Mouse (Mus musculus) kidney, postnatal 0 days (tissue): Measurements from ENCODE around the gene Kmt5a. TPM values are rescaled to one million over a fixed set of nuclear protein-coding genes. Genes with fewer than 3 reads are reported as not detected.

Experiments
- ATAC-seq: fragments of 200-750 bp; cut with Nextera tagmentation; replicated peaks from 2 replicates; pipeline ENCODE4 v1.8.0; 2017; ENCODE audit warnings: low read depth, moderate number of reproducible peaks, moderate TSS enrichment, moderate library complexity; ENCODE audit not compliant: low FRiP score
- DNase-seq: peaks from one replicate; pipeline ENCODE4 v3.0.0-alpha.2; 2016; ENCODE audit warnings: low spot score
- H3K27ac ChIP-seq: fragments of 300-500 bp; sonication (generic); 2 replicates; pipeline ENCODE4 v1.5.1; 2014; ENCODE audit warnings: mild to moderate bottlenecking
- H3K27me3 ChIP-seq: fragments of 300-500 bp; sonication (generic); 2 replicates; pipeline ENCODE4 v1.6.1; 2014; ENCODE audit warnings: low read length, mixed read lengths; ENCODE audit not compliant: insufficient read depth
- H3K36me3 ChIP-seq: fragments of 300-500 bp; sonication (generic); 2 replicates; pipeline ENCODE4 v1.6.1; 2014; ENCODE audit warnings: low read length, mixed read lengths; ENCODE audit not compliant: insufficient read depth
- H3K4me1 ChIP-seq: fragments of 300-500 bp; sonication (generic); replicated peaks from 2 replicates; pipeline ENCODE4 v1.6.1; 2014; ENCODE audit warnings: antibody characterized with exemption, low read length, mixed read lengths; ENCODE audit not compliant: insufficient read depth
- H3K4me2 ChIP-seq: fragments of 300-500 bp; sonication (generic); 2 replicates; pipeline ENCODE4 v1.6.1; 2014; ENCODE audit warnings: mild to moderate bottlenecking, low read length, moderate library complexity, mixed read lengths
- H3K4me3 ChIP-seq: fragments of 300-500 bp; sonication (generic); replicated peaks from 2 replicates; pipeline ENCODE4 v1.5.1; 2014; ENCODE audit warnings: low read depth, low read length
- H3K9ac ChIP-seq: fragments of 300-500 bp; sonication (generic); 2 replicates; pipeline ENCODE4 v1.6.1; 2014; ENCODE audit warnings: low read depth, low read length
- H3K9me3 ChIP-seq: fragments of 300-500 bp; sonication (generic); replicated peaks from 2 replicates; pipeline ENCODE4 v1.6.1; 2016; ENCODE audit warnings: low read length, inconsistent platforms, mixed read lengths
- CTCF ChIP-seq: IDR thresholded peaks from 2 replicates; pipeline ENCODE4 v1.5.1; 2016; ENCODE audit warnings: antibody characterized with exemption, low read depth, mild to moderate bottlenecking, moderate library complexity
- WGBS: fragments of 180-500 bp; shearing (Covaris S2); extraction: QIAGEN DNeasy Blood & Tissue Kit; methylation state at CpG from one replicate; pipeline ENCODE4 v1.1.7; 2014; 5-methylcytosine and 5-hydroxymethylcytosine counted together
- polyA plus RNA-seq: library from polyadenylated mRNA; unstranded; fragments of >200 nt; fragmentation: Nextera tagmentation; extraction: Ambion mirVana; gene quantifications from 2 replicates; pipeline ENCODE4 v1.2.1, GENCODE M21; 2015

Gene Kmt5a
- polyA plus RNA-seq, 1 experiment from 2014 or later: 47.5 TPM

DNA sequence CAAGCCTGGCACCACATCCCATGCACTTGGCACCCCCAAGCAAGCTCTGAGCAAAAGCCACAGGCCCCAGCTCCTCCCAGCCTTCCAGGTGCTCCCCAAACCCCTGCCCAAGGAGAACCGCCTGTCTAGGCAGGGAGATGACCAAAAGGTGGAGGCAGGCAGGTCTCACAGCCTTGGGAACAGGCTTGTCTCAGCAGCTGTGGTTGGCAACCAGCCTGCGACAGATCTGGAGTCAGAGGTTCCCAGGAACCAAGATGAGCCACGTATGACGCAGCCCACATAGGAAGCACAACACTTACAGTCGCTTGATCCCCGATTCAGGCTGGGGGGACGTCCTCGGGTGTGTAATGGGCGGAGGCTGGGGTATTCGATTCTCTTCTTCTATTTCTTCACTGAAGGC is 61.8 kb downstream of the Kmt5a start:
- ATAC-seq (no peak), DNase-seq (no peak)
- Histone ChIP-seq H3K4me1 (no peaks in the 10 kb centered on the region), H3K36me3 (peaks cover 26% of the 10 kb centered on the region), H3K4me2 (no peak overlapping the region), H3K27me3 (no peaks in the 10 kb centered on the region), H3K4me3 (no peak overlapping the region), H3K27ac (no peak overlapping the region), H3K9me3 (no peaks in the 10 kb centered on the region), H3K9ac (no peak overlapping the region)
- WGBS: 90% methylated on average over 10 of the region's 10 CpGs
- no peak for TF ChIP-seq CTCF

DNA sequence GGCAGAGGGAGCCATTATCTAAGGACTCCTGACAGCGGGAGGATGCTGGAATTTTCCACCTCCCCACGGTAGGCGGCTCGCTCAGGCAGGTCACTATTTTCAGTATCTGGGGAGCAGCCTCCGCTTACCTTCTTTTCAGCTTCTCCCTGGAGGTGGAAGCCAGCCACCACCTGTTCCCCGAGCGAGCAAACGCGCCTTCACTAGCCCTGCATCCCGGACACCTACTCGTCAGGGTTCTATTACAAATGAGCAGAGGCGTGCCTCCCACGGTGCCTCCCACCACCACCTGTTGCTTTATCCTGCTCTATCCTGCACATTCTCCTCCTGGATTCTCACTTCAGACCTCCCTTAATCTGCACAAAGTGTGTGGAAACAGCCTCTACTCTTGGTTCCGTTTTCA is 64.0 kb downstream of the Kmt5a start:
- Histone ChIP-seq H3K36me3 (peaks cover 23% of the 10 kb centered on the region), H3K27me3 (no peaks in the 10 kb centered on the region), H3K9ac (no peak overlapping the region), H3K4me3 (no peak overlapping the region), H3K4me1 (no peaks in the 10 kb centered on the region; the same call in 1 of the 2 replicates), H3K9me3 (no peaks in the 10 kb centered on the region), H3K4me2 (no peak overlapping the region), H3K27ac (no peak overlapping the region)
- TF ChIP-seq CTCF: no peak
- WGBS: 45% methylated on average over 14 of the region's 14 CpGs
- DNase-seq (no peak), ATAC-seq (no peak)

DNA sequence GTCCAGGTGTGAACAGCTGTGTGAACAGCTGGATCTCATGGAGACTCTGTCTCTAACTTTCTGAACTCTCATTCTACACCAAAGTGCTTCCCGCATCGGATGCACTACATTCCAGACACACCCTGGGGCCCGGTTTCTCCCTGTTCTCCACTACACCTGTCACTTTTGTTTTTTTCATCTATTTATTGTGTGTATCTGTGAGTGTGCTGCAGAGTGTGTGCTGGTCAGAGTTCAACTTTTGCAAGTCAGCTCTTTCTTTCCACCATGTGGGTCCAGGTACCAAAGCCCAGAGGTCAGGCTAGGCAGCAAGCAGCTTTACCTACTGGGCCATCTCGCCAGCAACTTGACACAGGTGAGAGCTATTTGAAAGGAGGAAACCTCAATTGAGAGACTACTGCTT is 65.5 kb downstream of the Kmt5a start:
- no peaks in the 10 kb centered on the region for H3K9me3 ChIP-seq
- WGBS: 83% methylated on average over 4 of the region's 4 CpGs
- peaks cover 26% of the 10 kb centered on the region for H3K36me3 ChIP-seq
- DNase-seq: no peak
- TF ChIP-seq CTCF: no peak
- no peak for ATAC-seq
- H3K4me1 ChIP-seq: no peaks in the 10 kb centered on the region; the same call in 1 of the 2 replicates
- H3K4me3 ChIP-seq: no peak overlapping the region
- no peak overlapping the region for H3K4me2 ChIP-seq
- no peak overlapping the region for H3K27ac ChIP-seq
- H3K9ac ChIP-seq: no peak overlapping the region
- H3K27me3 ChIP-seq: no peaks in the 10 kb centered on the region

DNA sequence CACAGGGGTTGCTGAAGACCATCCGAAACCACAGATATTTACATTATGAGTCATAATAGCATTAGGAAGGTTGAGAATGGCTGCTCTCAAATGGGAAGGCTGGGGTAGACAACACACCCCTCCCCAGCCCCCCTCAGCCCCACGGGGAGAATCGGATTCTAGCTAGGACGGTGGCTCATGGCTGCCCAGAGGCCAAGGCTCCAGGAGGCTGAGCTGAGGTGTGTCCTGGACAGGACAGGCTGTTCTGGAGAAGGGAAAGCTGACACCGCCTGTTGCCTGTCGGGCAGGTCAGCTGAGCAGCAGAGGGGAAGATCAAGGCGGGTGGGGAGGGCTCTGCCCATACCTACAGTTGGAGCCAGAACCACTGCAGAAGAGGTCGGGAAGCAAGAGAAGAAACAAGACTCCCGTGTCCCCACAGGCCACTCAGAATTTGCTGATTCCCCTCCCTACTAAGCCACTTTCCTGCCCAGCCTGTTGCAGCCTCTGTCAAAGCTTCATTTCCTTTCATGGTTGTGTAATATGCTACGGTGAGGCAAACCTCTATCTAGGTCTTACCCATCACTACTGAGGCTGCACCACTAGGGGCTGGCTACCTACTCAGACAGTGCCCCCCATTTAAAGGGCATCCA is 67.1 kb downstream of the Kmt5a start:
- no peaks in the 10 kb centered on the region for H3K27me3 ChIP-seq
- H3K9me3 ChIP-seq: no peaks in the 10 kb centered on the region
- no peaks in the 10 kb centered on the region; the same call in 1 of the 2 replicates for H3K4me1 ChIP-seq
- WGBS: 34% methylated on average over 10 of the region's 10 CpGs
- H3K9ac ChIP-seq: no peak overlapping the region
- H3K27ac ChIP-seq: 0 out of 2 replicates have a peak overlapping the region, but pooled peaks have one; percentile 2
- no peak; the same call in 1 of the 2 replicates for ATAC-seq
- no peak for TF ChIP-seq CTCF
- no peak for DNase-seq
- H3K4me2 ChIP-seq: no peak overlapping the region
- H3K36me3 ChIP-seq: peaks cover 14% of the 10 kb centered on the region
- no peak overlapping the region for H3K4me3 ChIP-seq

DNA sequence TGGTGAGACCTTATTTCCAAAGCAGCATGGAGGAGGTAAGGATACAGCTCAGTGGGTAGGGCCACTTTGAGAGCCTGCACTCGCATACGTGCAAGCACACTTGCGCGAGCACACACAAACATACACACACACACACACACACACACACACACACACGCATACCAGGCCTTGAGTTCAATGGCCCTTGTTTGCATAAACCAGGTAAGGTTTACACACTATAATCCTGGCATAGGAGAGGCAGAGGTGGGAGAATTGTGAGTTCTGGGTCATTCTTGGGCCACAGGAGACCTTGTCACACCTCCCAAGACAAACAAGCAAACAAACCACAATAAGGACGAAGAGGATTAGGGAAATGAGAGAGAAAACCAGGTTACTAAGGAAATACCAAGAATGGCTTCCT is 69.5 kb downstream of the Kmt5a start:
- WGBS: 82% methylated on average over 6 of the region's 6 CpGs
- Histone ChIP-seq H3K9me3 (no peaks in the 10 kb centered on the region), H3K36me3 (peaks cover 8% of the 10 kb centered on the region), H3K4me2 (no peak overlapping the region), H3K4me1 (no peaks in the 10 kb centered on the region; the same call in 1 of the 2 replicates), H3K9ac (no peak overlapping the region), H3K27me3 (no peaks in the 10 kb centered on the region), H3K27ac (peak overlapping the region; percentile 19; the same call in 1 of the 2 replicates), H3K4me3 (no peak overlapping the region)
- no peak for TF ChIP-seq CTCF
- ATAC-seq: no peak
- no peak for DNase-seq

DNA sequence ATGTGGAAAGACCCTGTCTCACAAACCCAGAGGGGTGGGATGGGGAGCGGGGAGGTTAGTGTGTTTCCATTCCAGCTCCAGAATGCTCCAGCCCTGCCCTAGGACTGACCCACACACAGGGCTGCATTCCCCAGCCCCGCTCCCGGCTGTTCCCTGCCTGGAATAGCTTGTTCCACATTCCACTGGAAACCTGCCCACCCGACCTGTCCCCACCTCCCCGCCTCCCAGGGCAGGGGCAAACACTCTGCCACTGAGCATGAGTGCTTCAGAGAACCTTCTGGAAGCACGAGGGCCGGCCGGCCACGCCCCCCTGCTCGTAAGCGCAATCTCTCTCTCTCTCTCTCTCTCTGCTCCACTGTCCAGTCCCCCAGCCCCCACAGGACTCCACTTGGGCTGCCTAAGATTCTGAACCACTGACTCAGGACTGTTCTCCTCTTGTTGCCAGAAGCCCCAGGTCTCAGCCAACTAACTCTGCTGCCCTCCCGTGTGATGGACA is 70.1 kb downstream of the Kmt5a start:
- TF ChIP-seq CTCF: no peak
- ATAC-seq (no peak; the same call in 1 of the 2 replicates), DNase-seq (peak; percentile 37)
- peaks cover 13% of the 10 kb centered on the region for H3K36me3 ChIP-seq
- 57% methylated on average over 12 of the region's 12 CpGs for WGBS
- H3K27me3 ChIP-seq: no peaks in the 10 kb centered on the region
- H3K4me3 ChIP-seq: no peak overlapping the region
- H3K9ac ChIP-seq: no peak overlapping the region
- no peak overlapping the region for H3K4me2 ChIP-seq
- peak overlapping the region; percentile 19; the same call in 1 of the 2 replicates for H3K27ac ChIP-seq
- no peaks in the 10 kb centered on the region; the same call in 1 of the 2 replicates for H3K4me1 ChIP-seq
- H3K9me3 ChIP-seq: no peaks in the 10 kb centered on the region
